Mouse (Mus musculus) kidney, adult 2 months (tissue): Measurements from ENCODE around the gene Dbx1.

Experiments
- CTCF ChIP-seq: fragments of 200-500 bp; conservative IDR thresholded peaks from 2 replicates; pipeline ENCODE4 v1.5.1; 2011; ENCODE audit warnings: low read depth, mild to moderate bottlenecking, control low read depth, low read length, moderate library complexity, mixed read lengths; ENCODE audit not compliant: insufficient read depth, insufficient read length
- POLR2A ChIP-seq: fragments of 200-500 bp; IDR thresholded peaks from one replicate; pipeline ENCODE4 v1.6.1; 2011; ENCODE audit warnings: low read depth, low read length, control low read depth

DNA sequence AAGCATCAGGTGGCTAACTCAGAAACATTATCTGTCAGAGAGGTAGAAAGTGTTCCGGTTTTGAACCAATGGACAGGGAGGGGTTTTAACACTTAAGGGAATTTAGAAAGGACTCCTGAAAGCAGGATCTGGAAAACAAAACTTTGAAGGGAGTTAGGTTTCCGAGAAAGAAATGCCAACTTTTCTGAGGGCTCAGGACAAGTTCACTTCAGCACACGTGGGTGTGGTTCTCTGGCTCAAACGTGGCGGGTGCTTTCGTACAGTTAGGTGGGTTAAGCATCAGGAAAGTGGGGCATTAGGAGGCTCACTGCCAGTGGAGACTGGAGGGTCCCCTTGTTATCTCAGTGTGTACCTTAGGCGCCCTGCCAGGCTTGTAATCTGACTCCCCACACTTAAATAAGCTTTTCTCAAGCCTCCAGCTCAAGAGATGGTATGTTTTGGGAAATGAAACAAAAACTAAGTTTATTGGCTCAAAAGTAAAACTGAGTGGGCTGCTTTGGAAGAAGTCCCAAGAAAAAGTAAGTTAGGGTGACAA lies 25.9 kb upstream of the Dbx1 start:
- TF ChIP-seq POLR2A (no peak), CTCF (no peak)
